Mouse (Mus musculus) heart, adult 11 months (tissue): ENCODE measurements around the gene Esp31.

Source experiments
- DNase-seq: peaks from one replicate; pipeline ENCODE4 v3.0.0; 2022

Esp31 gene

GRCm38 (mm10) chr17:38639147-38639546 is at the start of gene Esp31:
Esp31 (plus strand) TSS chr17:38639447.
- DNase-seq, result no peak
